In the genomic region with DNA sequence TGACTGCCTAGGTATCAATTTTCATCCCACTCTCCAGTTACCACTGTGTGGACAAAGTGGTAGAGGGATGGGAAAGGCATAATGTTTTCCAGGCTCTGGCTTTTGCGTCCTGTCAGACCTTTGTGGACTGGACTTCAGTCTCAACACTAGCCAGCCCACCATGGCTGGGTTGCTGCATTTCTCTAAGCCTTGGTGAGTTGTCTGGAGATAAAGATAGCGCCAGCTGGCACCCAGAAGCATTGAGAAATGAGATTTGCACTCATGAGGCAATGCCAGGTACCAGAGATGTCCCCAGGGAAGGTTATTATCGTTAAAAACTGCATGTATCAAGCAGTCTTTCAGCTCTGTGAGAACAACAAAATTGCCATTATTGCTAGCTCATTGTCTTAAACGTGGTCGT, we compare ENCODE assay signal across 17 mouse cellular contexts. TPM values are rescaled to one million over a fixed set of nuclear protein-coding genes. Genes with fewer than 3 reads are reported as not detected.
A peak's percentile ranks its signal among the peaks of the same experiment; 100 is the strongest.
DNase-seq lines count a peak whose midpoint lies in the region; ATAC-seq and TF ChIP-seq lines count a peak whose summit lies in the region.
"Had no signal": no experiment of that assay in that cellular context is flagged by ENCODE, and none has a peak within 500 bp of the region (broad histone marks: within the 10 kb centered on the region; RNA-seq: fewer than 3 reads in every experiment).

No protein-coding gene starts in this region.

- no peaks in the 10 kb centered on the region for H3K9me3 ChIP-seq in forebrain, embryonic 15.5 days
- no peaks in the 10 kb centered on the region for H3K9me3 ChIP-seq in hindbrain, postnatal 0 days (ENCODE audit: low read length)

- WGBS in forebrain, embryonic 15.5 days = 48% methylated on average over 5 of the region's 5 CpGs
- 53% methylated on average over 5 of the region's 5 CpGs for WGBS in hindbrain, postnatal 0 days
- WGBS in cerebellum, adult 2 months = 61% methylated on average over 5 of the region's 5 CpGs

- no peaks in the 10 kb centered on the region for H3K27me3 ChIP-seq in forebrain, embryonic 15.5 days
- no peaks in the 10 kb centered on the region for H3K27me3 ChIP-seq in hindbrain, postnatal 0 days (ENCODE audit: insufficient read depth, low read length)
- H3K27me3 ChIP-seq in cerebellum, adult 2 months (ENCODE audit: control insufficient read depth, insufficient read depth, low read length) = no peaks in the 10 kb centered on the region

- no peak overlapping the region for H3K9ac ChIP-seq in forebrain, embryonic 15.5 days (replicated peaks)
- no peak overlapping the region for H3K9ac ChIP-seq in hindbrain, postnatal 0 days (replicated peaks; ENCODE audit: low read length)
- H3K9ac ChIP-seq: lung, embryonic 14.5 days had no signal

- H3K4me2 ChIP-seq in forebrain, embryonic 15.5 days (replicated peaks) = no peak overlapping the region
- no peak overlapping the region for H3K4me2 ChIP-seq in hindbrain, postnatal 0 days (ENCODE audit: low read depth, low read length)
- H3K4me2 ChIP-seq: heart, embryonic 11.5 days; lung, embryonic 14.5 days had no signal

- peaks cover 45% of the 10 kb centered on the region for H3K4me1 ChIP-seq in forebrain, embryonic 15.5 days
- H3K4me1 ChIP-seq in hindbrain, postnatal 0 days (ENCODE audit: insufficient read depth, low read length) = peaks cover 18% of the 10 kb centered on the region
- peaks cover 7% of the 10 kb centered on the region; the same call in 1 of the 2 replicates for H3K4me1 ChIP-seq in cerebellum, adult 2 months (ENCODE audit: control insufficient read depth, insufficient read depth, low read length)

- no peak for TF ChIP-seq POLR2A in cerebellum, adult 2 months (IDR thresholded peaks at IDR 0.05; ENCODE audit: borderline replicate concordance, insufficient read depth, low read length)

- peak; percentile 30 for DNase-seq in adrenal gland, postnatal 14 days
- DNase-seq in adrenal gland, adult 8-10 months = no peak
- peak; percentile 92 for DNase-seq in MN1 (ENCODE audit: low spot score)
- DNase-seq in hindbrain, postnatal 0 days (ENCODE audit: low spot score) = peak; percentile 24
- DNase-seq in B cell, adult 2 months = no peak
- no peak for DNase-seq in cerebellum, adult 2 months
- no peak for DNase-seq in urinary bladder, postnatal 4 days (ENCODE audit: low spot score in 2 of 2)
- DNase-seq: gastrocnemius, postnatal 10 days; layer of hippocampus, adult 9-11 months; lung, embryonic 14.5 days had no signal

- H3K36me3 ChIP-seq in forebrain, embryonic 15.5 days = no peaks in the 10 kb centered on the region
- no peaks in the 10 kb centered on the region for H3K36me3 ChIP-seq in hindbrain, postnatal 0 days (ENCODE audit: insufficient read depth, low read length)

- ATAC-seq in forebrain, embryonic 15.5 days (replicated peaks) = no peak
- ATAC-seq in hindbrain, postnatal 0 days = no peak

- H3K27ac ChIP-seq in forebrain, embryonic 15.5 days (replicated peaks) = peak overlapping the region; percentile 91
- no peak overlapping the region for H3K27ac ChIP-seq in hindbrain, postnatal 0 days
- no peak overlapping the region for H3K27ac ChIP-seq in cerebellum, adult 2 months (ENCODE audit: insufficient read depth, low read length)
- H3K27ac ChIP-seq: kidney, postnatal 0 days had no signal

- H3K4me3 ChIP-seq in forebrain, embryonic 15.5 days = no peak overlapping the region
- no peak overlapping the region for H3K4me3 ChIP-seq in hindbrain, postnatal 0 days (ENCODE audit: low read length)
- H3K4me3 ChIP-seq in cerebellum, adult 2 months (replicated peaks; ENCODE audit: insufficient read depth, low read depth, low read length) = no peak overlapping the region
- H3K4me3 ChIP-seq: erythroblast, embryonic 14.5 days had no signal

- TF ChIP-seq CTCF in hindbrain, postnatal 0 days (IDR thresholded peaks at IDR 0.05; ENCODE audit: low read depth) = no peak
- TF ChIP-seq CTCF in cerebellum, adult 2 months (IDR thresholded peaks at IDR 0.05; ENCODE audit: borderline replicate concordance, insufficient read depth, low read depth, low read length) = no peak

RNA-seq across cellular contexts. Expression of gene Il9r, which starts 57.3 kb away (rescaled TPM):
- 0.41 and 0.53 TPM in 2 replicates for total RNA-seq in adrenal gland, postnatal 14 days (2021)
- total RNA-seq in adrenal gland, adult 8-10 months (2022) = under 1 TPM in 3 of 4 experiments, not detected in 1; 0.42 to 0.71 (median 0.62) TPM
- not detected in 2 replicates for polyA plus RNA-seq in forebrain, embryonic 15.5 days (2015; fragmentation: Nextera tagmentation; extraction: Ambion mirVana)
- not detected in 2 replicates for total RNA-seq in hindbrain, postnatal 0 days (2014; rRNA removed)
- polyA plus RNA-seq in hindbrain, postnatal 0 days (2015; fragmentation: Nextera tagmentation; extraction: Ambion mirVana) = not detected in 2 replicates
- not detected in 2 replicates for polyA plus RNA-seq in cerebellum, adult 2 months (2012; rRNA removed)
- total RNA-seq: gastrocnemius, postnatal 10 days; left cerebral cortex, postnatal 14 days; liver, adult 2 months; megakaryocyte, adult 5-6 weeks had no signal
- polyA plus RNA-seq: erythroblast, embryonic 14.5 days; heart, embryonic 11.5 days; kidney, postnatal 0 days; lung, embryonic 14.5 days had no signal

Comparison
In these comparisons a context has a peak if more than half of its experiments do, and no peak if none do; other contexts are left out.
1. DNase-seq: peak in adrenal gland, postnatal 14 days (single experiment), MN1 (single experiment) and hindbrain, postnatal 0 days (single experiment); none in adrenal gland, adult 8-10 months (single experiment), B cell, adult 2 months (0 of 2), cerebellum, adult 2 months (0 of 2) and urinary bladder, postnatal 4 days (0 of 2).